Mouse (Mus musculus) brain, embryonic 14.5 days (tissue): ENCODE results near the gene Psmc3ip.

Experiments used
- CTCF ChIP-seq: fragments of 200-500 bp; IDR thresholded peaks from 2 replicates; pipeline ENCODE4 v1.5.1; 2012; ENCODE audit warnings: inconsistent platforms, mild to moderate bottlenecking, moderate library complexity, borderline replicate concordance; ENCODE audit not compliant: insufficient read depth, insufficient read length; ENCODE audit errors: extremely low read depth
- POLR2A ChIP-seq: fragments of 200-500 bp; IDR thresholded peaks from 2 replicates; pipeline ENCODE4 v1.6.1; 2012; ENCODE audit warnings: mild to moderate bottlenecking, inconsistent platforms, borderline replicate concordance; ENCODE audit not compliant: poor library complexity, insufficient read depth, insufficient read length, severe bottlenecking; ENCODE audit errors: extremely low read depth

GRCm38 (mm10) chr11:101085617-101086322 lies 9.5 kb downstream of the Psmc3ip start:
- no peak for TF ChIP-seq POLR2A
- TF ChIP-seq CTCF: no peak
